Mouse (Mus musculus) limb, embryonic 10.5 days (tissue): ENCODE measurements at regions not wholly inside any gene's neighbourhood (a gene's known extent, or its start where the extent isn't known, plus 50 kb on each side); places are given as distances from the start of the nearest gene placed in this dataset.

ENCODE experiments used
- DNase-seq: peaks from one replicate; pipeline ENCODE4 v3.0.0-alpha.2; 2017; ENCODE audit warnings: low spot score
- H3K27ac ChIP-seq: fragments of 300-500 bp; sonication (generic); 2 replicates; pipeline ENCODE4 v1.5.1; 2016; ENCODE audit warnings: mild to moderate bottlenecking
- H3K27me3 ChIP-seq: fragments of 300-500 bp; sonication (generic); 2 replicates; pipeline ENCODE4 v1.6.1; 2016; ENCODE audit warnings: low read depth, mild to moderate bottlenecking; ENCODE audit not compliant: poor library complexity, severe bottlenecking
- H3K36me3 ChIP-seq: fragments of 300-500 bp; sonication (generic); 2 replicates; pipeline ENCODE4 v1.6.1; 2016; ENCODE audit warnings: mild to moderate bottlenecking, moderate library complexity
- H3K4me1 ChIP-seq: fragments of 300-500 bp; sonication (generic); 2 replicates; pipeline ENCODE4 v1.6.1; 2016
- H3K4me3 ChIP-seq: fragments of 300-500 bp; sonication (generic); 2 replicates; pipeline ENCODE4 v1.5.1; 2016; ENCODE audit warnings: mild to moderate bottlenecking, moderate library complexity
- H3K9me3 ChIP-seq: fragments of 300-500 bp; sonication (generic); replicated peaks from 2 replicates; pipeline ENCODE4 v1.6.1; 2016; ENCODE audit warnings: mild to moderate bottlenecking
- WGBS: fragments of 180-500 bp; shearing (Covaris S2); methylation state at CpG from one replicate; pipeline ENCODE4 v1.1.7; 2016; 5-methylcytosine and 5-hydroxymethylcytosine counted together

DNA sequence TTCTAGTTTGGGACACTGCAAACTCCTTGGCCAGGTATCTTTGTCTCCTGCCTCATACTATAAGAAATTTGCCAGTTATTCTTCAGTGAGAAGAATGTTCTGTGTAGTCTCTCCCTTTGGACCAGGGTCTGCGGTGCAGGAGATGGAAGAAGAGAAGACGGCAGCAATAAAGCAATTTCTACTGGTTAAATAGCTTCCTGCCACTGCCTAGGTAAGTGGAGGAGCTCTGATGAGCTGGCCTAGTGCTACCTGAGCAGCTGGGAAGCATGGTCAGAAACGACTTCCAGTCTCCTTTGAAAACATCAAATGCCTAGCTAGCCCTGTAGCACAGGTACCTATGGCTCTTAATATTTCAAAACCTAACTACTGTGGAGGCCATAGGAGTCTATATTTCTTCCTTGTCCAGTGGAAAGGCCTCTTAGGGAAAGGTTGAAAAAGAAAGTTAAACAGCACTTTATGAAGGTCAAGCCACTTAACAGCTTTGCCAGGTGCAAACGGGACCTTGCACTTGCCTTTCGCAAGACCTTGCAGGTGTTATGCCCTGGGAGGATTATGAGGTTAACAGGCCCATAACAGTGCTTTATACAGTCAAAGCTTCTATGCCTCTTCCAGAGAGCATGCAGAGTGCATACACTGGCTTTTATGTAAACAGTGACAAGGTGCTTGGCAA, 351.9 kb downstream of the Serpinb8 start:
- Histone ChIP-seq H3K27ac (no peak overlapping the region), H3K36me3 (no peaks in the 10 kb centered on the region), H3K9me3 (no peaks in the 10 kb centered on the region), H3K4me3 (no peak overlapping the region), H3K27me3 (no peaks in the 10 kb centered on the region), H3K4me1 (no peaks in the 10 kb centered on the region)
- DNase-seq, result no peak
- WGBS, result 65% methylated on average over 5 of the region's 5 CpGs

DNA sequence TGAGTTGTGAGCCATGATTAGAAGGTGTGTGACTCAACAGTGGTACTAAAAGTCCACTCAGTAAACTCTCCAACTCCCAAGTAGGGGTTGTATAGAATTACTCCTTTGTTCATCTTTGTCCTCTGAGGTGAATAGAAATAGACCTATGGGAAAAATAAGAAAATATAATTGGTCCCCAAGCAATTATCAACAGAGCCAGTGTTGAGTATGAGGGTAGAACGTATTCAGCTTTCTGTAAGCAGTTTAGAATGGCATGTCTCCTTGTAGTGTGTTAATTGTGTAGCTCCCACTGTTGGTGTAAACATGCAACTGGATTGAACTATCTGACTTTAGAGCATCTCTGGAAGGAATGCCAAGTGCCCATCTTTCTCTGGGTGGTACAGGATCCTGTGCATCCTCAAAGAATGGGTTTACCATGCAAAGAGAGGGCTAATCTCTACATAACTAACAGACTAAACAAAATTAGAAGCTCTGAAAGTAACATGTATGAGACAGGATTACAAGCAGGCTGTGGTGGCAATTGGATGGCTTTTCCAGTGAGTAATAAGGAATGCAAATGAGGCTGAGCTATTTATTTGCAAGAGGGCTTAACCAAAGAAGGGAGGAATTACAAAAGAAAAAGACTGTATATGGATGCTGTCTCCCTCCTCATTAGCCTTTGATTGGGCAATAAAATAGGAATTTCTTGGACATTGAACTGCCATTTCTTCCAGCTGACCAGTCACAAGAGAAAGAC, 356.6 kb downstream of the Serpinb8 start:
- Histone ChIP-seq H3K36me3 (no peaks in the 10 kb centered on the region), H3K27me3 (no peaks in the 10 kb centered on the region), H3K4me3 (no peak overlapping the region), H3K4me1 (no peaks in the 10 kb centered on the region), H3K27ac (no peak overlapping the region), H3K9me3 (no peaks in the 10 kb centered on the region)
- WGBS, result 81% methylated on average over 1 of the region's 1 CpGs
- no peak for DNase-seq

DNA sequence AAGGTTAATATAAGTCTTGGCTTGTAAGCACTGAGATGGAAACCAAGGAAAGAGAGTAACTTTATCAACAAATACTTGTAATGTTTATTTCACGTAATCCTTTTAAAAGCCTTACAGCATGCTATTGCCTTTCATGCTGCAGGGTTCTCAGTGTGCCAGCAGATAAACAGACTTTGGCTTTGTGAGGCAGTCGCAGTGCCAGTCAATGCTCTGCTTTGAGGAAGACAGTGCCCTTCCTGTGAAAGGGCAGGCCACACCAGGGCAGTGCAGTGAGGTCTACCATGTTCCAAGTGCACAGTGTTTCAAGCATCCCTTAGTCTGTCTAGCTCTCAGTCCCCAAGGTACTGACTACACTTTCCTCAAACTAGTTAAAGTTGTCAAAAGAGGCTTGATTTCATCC, 360.6 kb downstream of the Serpinb8 start:
- 61% methylated on average over 2 of the region's 2 CpGs for WGBS
- no peaks in the 10 kb centered on the region for H3K9me3 ChIP-seq
- no peak overlapping the region for H3K4me3 ChIP-seq
- no peaks in the 10 kb centered on the region for H3K36me3 ChIP-seq
- DNase-seq, result no peak
- H3K27ac ChIP-seq, result no peak overlapping the region
- no peaks in the 10 kb centered on the region for H3K4me1 ChIP-seq
- no peaks in the 10 kb centered on the region for H3K27me3 ChIP-seq

DNA sequence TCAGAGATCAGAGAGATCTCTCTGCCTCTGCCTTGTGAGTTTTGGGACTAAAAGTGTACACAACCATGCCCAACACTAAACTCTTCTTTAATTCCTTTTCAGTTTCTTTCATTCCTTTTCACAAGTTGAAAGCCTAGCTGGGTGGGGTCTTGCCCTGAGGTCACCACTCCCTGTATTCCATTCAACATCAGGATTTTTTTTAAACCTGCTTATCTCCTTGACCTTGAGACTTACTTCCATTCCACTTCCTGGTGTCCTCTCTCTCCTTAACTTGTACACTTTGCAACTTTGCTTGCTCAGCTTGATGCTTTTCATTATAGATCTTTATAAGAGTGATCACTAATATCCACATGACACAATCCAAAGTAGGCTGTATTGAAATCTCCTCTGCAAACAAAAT, 371.2 kb downstream of the Serpinb8 start:
- Histone ChIP-seq H3K4me1 (no peaks in the 10 kb centered on the region), H3K27ac (no peak overlapping the region), H3K36me3 (no peaks in the 10 kb centered on the region), H3K9me3 (no peaks in the 10 kb centered on the region), H3K27me3 (no peaks in the 10 kb centered on the region), H3K4me3 (no peak overlapping the region)
- no peak for DNase-seq

DNA sequence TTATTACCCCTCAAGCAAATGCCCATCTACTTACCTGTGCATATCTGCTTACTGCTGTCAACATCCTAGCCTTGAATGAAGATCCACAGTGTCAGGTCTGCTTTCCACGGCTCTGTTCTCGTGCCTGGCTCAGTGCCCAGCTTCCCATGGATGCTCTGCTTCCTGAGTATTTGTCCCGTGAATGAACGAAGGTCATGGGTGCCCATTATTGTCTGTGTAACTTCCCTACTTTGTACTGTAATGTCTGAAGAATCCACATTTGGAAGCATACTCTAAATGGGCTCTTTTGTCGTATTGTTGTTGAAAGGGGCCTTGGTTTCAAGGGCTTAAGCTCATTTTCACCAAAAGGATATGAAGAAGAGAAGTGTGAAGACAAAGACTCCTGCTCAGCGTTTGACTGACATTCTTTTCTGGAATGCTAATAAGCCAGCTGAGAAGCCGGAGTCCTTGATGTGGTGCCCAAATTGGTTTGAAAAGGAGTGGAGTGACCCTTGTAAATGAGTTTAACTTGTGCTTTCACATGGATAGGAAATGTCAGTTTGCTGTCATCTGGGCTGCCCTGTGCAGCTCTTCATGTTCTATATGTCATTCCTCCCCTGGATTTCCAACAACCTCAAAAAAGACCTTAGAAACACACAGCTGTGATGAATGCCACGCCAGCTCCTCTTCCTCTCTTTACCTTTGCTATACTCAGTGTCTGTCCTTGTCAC, 386.0 kb downstream of the Serpinb8 start:
- Histone ChIP-seq H3K4me3 (no peak overlapping the region), H3K27me3 (no peaks in the 10 kb centered on the region), H3K36me3 (no peaks in the 10 kb centered on the region), H3K4me1 (no peaks in the 10 kb centered on the region), H3K27ac (no peak overlapping the region), H3K9me3 (no peaks in the 10 kb centered on the region)
- 71% methylated on average over 8 of the region's 8 CpGs for WGBS
- no peak for DNase-seq

DNA sequence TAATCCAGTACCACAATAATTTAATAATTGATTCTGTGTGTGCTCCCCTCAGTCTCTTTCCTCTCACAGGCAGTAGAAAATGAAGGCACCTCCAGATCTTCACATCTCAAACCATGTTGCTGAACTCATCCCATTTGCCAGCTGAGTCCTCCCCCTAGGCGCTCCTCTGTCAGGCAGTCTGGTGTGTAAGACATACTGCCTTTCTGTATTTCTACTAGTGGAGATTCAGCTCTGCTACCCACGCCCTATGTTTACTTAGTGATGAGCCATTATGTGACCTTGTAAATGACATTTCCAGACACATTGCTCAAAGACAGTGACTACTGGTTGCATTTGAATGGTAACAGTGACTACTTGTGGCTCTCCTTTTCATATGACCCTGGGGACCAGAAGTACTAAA, 387.9 kb downstream of the Serpinb8 start:
- Histone ChIP-seq H3K9me3 (no peaks in the 10 kb centered on the region), H3K27ac (no peak overlapping the region), H3K4me1 (no peaks in the 10 kb centered on the region), H3K4me3 (no peak overlapping the region), H3K36me3 (no peaks in the 10 kb centered on the region), H3K27me3 (no peaks in the 10 kb centered on the region)
- DNase-seq, result no peak
- WGBS, result 65% methylated on average over 2 of the region's 2 CpGs

DNA sequence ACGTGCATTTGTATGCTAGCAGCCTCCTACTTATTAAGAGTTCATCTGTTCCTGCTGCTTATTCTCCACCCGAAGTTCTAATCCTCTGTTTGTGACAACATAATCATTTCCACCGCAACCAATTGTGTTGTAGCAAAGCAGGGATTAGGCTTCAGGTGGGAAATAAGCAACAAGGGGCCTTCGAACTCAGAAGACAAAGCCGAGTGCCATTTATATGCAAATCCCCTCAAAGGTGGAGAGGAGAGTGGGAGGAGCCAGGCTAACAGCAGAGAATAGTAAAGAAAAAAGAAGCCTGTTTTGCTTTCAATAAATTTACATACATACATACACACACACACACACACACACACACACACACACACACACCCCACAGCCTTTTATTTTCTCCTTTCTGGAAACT, 388.6 kb downstream of the Serpinb8 start:
- Histone ChIP-seq H3K27me3 (no peaks in the 10 kb centered on the region), H3K4me1 (no peaks in the 10 kb centered on the region), H3K27ac (no peak overlapping the region), H3K9me3 (no peaks in the 10 kb centered on the region), H3K36me3 (no peaks in the 10 kb centered on the region), H3K4me3 (no peak overlapping the region)
- WGBS, result 36% methylated on average over 5 of the region's 5 CpGs
- no peak for DNase-seq

DNA sequence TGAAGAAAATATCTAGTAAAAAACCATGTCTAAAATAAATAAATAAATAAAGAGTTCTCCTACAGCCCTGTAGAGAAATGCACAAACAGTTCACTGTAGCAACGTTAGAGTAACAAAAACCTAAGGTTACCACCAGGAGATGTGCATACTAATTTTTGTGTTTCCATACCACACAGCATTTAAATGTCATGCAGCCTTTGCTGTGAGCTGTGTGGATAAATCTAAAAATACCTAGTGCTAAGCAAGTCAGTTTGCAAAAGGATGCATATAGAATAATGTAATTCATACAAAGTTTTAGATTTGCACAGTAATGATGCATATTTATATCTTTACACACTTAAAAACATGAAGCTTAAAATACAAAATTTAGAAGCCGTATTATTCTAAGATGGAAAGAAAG, 395.8 kb downstream of the Serpinb8 start:
- no peak for DNase-seq
- 94% methylated on average over 2 of the region's 2 CpGs for WGBS
- H3K4me3 ChIP-seq, result no peak overlapping the region
- H3K4me1 ChIP-seq, result no peaks in the 10 kb centered on the region
- H3K36me3 ChIP-seq, result no peaks in the 10 kb centered on the region
- H3K9me3 ChIP-seq, result no peaks in the 10 kb centered on the region
- no peaks in the 10 kb centered on the region for H3K27me3 ChIP-seq
- no peak overlapping the region for H3K27ac ChIP-seq

DNA sequence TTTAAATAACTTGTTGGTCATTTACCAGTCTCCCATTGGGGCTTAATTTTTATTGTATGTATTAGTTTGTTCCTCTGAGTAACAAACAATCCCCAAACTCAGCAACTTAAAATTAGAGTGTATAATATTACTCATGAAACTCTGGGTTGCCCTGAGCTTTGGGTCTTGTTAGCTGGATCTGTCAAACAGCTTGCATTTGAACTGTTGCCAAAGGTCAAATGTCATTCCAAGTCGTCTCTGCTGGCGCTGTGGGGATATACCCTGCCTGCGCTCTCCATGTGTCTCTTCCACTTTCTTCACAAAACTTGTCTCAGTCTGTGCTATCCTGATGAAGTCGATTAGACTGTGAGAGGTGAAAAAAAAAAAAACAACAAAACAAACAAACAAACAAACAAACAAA, 398.3 kb downstream of the Serpinb8 start:
- WGBS, result 47% methylated on average over 4 of the region's 4 CpGs
- DNase-seq, result no peak
- Histone ChIP-seq H3K27ac (no peak overlapping the region), H3K27me3 (no peaks in the 10 kb centered on the region), H3K4me1 (no peaks in the 10 kb centered on the region), H3K36me3 (no peaks in the 10 kb centered on the region), H3K4me3 (no peak overlapping the region), H3K9me3 (no peaks in the 10 kb centered on the region)

DNA sequence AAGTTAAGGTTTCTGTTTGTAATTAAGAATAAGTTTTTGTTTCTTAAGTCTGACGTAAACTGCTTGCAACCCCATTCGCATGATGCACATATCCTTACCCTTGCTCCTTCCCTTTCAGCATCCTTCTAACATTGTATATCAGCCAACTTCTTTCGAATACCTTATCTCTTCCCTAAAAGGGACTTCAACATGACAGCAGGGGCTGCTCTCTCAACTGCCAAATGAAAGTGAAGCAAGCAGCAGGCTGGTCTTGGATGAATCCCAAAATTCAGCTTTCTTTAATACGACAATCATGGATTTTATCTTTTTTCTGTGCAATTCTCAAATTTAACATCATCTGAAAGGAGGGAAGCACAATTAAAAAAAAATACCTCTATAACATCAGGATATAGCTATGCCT, 403.2 kb downstream of the Serpinb8 start:
- Histone ChIP-seq H3K27ac (no peak overlapping the region), H3K4me1 (no peaks in the 10 kb centered on the region), H3K27me3 (no peaks in the 10 kb centered on the region), H3K36me3 (no peaks in the 10 kb centered on the region), H3K9me3 (no peaks in the 10 kb centered on the region), H3K4me3 (no peak overlapping the region)
- no peak for DNase-seq
- 89% methylated on average over 4 of the region's 4 CpGs for WGBS

DNA sequence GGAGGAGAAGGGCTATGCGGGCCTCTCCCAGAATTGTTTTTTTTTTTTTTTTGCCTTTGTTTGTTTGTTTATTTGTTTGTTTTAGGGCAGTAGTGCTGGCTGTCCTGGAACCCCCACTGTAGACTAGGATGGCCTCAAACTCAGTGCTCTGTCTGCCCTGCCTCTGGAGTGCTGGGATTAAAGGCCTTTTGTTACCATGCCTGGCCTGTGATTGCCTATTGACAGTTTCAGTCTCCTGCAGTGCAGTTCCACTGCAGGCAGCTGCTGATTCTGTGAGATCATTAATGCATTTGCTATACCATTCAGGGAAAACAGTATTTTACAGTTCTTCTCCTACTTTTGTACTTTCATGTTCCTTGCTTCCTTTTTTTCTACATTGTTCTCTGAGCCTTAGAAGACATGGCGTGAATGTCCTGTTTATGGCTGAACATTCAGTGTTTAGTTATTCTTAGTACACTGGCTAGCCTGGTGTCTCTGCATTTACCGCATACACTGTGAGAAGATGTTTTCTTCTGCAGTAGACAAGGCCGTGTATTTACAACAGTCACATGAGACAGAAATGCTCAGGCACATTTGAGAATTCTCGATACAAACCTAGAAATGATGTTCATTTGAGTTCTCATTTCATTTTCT, 434.0 kb downstream of the Serpinb8 start:
- H3K4me1 ChIP-seq, result no peaks in the 10 kb centered on the region
- no peak for DNase-seq
- H3K27ac ChIP-seq, result no peak overlapping the region
- H3K36me3 ChIP-seq, result no peaks in the 10 kb centered on the region
- H3K4me3 ChIP-seq, result no peak overlapping the region
- no peaks in the 10 kb centered on the region for H3K9me3 ChIP-seq
- H3K27me3 ChIP-seq, result no peaks in the 10 kb centered on the region
- 79% methylated on average over 5 of the region's 5 CpGs for WGBS

DNA sequence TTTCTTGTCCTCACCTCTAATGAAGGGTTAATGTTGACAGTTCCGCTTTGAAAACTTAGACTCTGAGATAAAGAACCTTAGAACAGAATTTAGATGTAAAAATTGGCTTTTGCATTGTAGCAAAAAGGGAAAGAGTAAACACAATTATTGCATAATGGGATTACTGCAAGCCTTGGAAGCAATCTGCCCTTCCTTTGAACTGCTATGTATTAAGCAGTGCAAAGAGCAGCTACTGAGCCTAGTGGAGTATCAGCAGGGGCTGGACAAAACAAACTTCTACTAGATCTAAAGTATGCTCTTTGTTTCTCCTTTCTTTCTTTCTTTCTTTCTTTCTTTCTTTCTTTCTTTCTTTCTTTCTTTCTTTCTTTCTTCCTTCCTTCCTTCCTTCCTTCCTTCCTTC, 434.9 kb downstream of the Serpinb8 start:
- no peak for DNase-seq
- Histone ChIP-seq H3K4me1 (no peaks in the 10 kb centered on the region), H3K36me3 (no peaks in the 10 kb centered on the region), H3K27me3 (no peaks in the 10 kb centered on the region), H3K27ac (no peak overlapping the region), H3K4me3 (no peak overlapping the region), H3K9me3 (no peaks in the 10 kb centered on the region)
- WGBS, result 83% methylated on average over 1 of the region's 1 CpGs

DNA sequence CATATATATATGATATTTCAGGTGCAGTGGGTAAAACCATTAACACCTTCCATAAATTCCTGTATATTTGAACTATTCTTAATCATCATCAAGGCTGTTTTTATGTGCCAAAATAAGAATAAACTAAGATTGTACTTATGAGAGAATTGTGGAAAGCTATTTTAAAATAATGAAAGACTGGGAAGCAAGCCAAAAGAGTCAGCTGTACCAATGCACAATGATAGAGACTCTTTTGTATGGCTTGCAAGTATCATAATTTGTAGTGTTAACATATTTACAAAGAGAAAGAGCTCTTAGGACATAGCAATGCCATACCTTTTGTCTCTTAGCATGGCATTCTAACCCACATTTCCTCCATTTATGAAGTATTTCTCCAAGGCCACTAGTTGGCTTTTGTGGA, 436.7 kb downstream of the Serpinb8 start:
- Histone ChIP-seq H3K27me3 (no peaks in the 10 kb centered on the region), H3K4me1 (no peaks in the 10 kb centered on the region), H3K4me3 (no peak overlapping the region), H3K27ac (no peak overlapping the region), H3K36me3 (no peaks in the 10 kb centered on the region), H3K9me3 (no peaks in the 10 kb centered on the region)
- DNase-seq, result no peak
